Mouse (Mus musculus): ENCODE results near the gene Mex3b. TPM values are rescaled to one million over a fixed set of nuclear protein-coding genes. Genes with fewer than 3 reads are reported as not detected.

Gene Mex3b
- total RNA-seq, 2 experiments from 2014 or later = 25.8 to 29.3 TPM

DNA sequence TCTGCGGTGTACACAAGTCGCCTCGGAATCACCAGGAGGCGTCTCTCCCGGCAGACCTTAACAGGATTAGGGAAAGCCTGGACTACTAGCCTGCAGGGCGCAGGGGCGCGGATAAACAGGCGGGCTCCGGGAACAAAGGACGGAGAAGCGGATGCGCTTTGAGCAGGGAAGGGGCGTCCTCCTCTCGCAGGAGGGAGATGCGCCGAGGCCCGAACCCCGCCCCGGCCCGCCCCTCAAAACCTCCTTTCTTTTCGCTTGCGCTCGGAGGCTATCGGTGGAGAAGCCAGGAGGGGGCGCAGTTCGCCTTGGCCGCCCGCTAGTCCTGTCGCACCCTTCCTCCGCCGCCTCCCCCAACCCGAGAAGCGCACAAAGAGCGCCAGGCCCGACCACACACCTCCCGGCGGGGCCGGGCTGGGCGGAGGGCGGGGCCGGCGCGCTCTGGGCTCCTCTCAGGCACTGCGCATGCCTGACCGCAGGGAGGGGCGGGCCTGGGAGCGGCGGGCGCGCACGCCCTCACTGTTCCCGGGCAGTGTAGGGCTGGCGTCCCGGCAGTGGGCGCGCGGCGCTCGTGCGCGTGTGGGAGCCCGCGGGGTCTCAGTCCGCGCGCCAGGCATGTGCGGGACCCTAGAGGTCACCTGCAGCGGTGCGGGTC lies 1.2 kb upstream of the Mex3b start:
- peak; percentile 97 for DNase-seq (ENCODE audit: extremely low spot score in 1 of 2, low spot score in 1 of 2)

DNA sequence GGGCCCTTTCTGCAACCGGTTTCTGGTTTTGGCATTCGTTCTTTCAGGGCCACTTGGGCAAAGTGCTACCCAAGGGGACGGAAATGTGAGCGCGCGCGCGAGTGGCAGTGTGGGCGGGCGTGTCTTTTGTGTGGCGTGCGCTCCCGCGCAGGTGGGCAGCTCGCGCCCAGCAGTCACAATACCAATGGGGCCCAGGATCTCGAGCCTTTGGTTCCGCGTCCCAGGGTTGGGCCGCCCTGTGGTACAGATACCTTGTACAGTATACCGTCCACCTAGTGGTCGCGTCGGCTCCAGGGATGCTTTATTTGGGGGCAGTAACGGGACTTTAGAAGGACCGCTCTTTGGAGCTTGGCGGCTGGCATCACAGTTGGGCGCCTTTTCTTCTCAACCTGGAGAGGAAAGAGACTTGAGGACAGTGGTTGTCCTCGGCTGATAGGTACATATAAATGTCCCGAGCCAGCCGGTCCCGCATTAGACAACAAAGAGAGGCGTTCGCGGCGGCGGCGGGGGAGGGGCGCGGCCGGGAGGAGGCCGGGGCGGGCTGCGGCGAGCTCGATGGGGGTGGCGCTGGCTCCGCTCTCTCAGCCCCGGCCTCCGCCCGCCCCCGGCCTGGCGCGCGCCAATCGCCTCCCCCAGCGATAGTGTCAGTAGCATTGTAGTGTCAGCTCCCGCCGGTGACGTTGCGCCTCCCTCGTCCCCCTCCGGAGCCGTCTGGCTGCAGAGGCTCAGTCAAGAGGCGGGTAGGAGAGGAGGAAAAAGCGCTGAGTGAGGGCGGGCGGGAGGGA lies 455 bp upstream of the Mex3b start:
- peak; percentile 76 to 83 for DNase-seq (ENCODE audit: extremely low spot score in 1 of 2, low spot score in 1 of 2)

DNA sequence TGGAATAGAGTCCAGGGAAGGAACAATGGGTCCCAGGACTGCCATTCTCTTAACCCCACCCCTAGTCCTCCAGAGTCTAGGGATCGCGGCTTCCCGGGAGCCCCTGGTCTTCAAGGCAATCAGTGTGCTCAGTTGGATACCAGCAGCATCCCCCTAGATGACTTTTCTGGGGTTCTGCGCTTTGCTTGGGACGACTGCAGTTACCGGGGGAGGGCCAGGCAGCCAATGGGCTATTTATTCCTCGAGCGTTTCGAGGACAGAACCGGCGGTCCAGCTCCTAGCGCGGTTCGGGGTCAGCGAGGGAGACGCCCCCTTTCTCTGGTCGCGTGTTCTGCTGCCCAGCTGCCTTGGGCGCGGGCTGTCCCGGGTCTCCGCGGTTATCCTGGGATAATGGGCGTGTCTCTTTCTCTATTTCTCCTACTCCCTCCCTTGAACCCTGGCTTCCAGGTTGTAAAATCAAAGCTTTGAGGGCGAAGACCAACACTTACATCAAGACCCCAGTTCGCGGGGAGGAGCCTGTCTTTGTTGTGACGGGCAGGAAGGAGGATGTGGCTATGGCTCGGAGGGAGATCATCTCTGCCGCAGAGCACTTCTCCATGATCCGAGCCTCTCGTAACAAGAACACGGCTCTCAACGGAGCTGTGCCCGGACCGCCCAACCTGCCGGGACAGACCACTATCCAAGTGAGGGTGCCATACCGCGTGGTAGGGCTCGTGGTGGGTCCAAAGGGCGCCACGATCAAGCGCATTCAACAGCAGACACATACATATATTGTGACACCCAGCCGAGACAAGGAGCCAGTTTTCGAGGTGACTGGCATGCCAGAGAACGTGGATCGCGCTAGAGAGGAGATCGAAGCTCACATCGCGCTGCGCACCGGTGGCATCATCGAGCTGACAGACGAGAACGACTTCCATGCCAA lies 1.4 kb downstream of the Mex3b start:
- DNase-seq (ENCODE audit: extremely low spot score in 1 of 2, low spot score in 1 of 2) = peak; percentile 44 to 58

DNA sequence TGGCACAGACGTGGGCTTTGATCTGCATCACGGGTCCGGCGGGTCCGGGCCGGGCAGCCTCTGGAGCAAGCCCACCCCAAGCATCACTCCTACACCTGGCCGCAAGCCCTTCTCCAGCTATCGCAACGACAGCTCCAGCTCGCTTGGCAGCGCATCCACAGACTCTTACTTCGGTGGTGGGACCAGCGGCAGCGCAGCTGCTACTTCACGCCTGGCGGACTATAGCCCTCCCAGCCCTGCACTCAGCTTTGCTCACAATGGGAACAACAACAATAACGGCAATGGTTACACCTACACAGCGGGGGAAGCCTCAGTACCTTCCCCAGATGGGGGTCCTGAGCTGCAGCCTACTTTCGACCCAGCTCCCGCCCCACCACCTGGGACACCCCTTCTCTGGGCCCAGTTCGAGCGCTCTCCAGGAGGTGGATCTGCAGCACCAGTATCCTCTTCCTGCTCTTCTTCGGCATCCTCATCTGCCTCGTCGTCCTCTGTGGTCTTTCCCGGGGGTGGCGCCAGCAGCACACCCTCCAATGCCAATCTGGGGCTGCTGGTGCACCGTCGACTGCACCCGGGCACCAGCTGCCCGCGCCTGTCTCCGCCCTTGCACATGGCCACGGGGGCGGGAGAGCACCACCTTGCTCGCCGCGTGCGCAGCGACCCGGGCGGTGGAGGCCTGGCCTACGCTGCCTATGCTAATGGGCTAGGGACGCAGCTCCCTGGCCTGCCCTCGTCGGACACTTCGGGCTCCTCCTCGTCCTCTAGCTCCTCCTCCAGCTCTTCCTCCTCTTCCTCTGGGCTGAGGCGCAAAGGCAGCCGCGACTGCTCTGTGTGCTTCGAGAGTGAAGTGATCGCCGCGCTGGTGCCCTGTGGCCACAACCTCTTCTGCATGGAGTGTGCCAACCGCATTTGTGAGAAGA lies 2.4 kb downstream of the Mex3b start:
- DNase-seq (ENCODE audit: extremely low spot score in 1 of 2, low spot score in 1 of 2) = peak; percentile 23 to 46

DNA sequence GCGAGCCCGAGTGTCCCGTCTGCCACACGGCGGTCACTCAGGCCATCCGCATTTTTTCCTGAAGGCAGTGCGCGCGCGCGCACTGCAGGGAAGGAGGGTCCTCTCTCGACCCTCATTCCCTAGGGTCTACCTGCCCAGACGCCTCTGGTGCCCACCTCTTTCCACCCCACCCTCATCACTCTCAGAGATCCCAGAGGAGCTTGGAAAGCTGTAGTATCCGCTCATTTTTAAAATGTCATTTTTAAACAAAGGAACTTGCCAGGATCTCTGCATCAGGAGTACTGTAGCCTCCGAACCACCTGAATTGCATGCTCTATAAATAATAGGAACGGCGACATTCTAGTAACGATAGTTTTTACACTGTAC lies 3.0 kb downstream of the Mex3b start:
- no peak for DNase-seq (ENCODE audit: extremely low spot score in 1 of 2, low spot score in 1 of 2)

DNA sequence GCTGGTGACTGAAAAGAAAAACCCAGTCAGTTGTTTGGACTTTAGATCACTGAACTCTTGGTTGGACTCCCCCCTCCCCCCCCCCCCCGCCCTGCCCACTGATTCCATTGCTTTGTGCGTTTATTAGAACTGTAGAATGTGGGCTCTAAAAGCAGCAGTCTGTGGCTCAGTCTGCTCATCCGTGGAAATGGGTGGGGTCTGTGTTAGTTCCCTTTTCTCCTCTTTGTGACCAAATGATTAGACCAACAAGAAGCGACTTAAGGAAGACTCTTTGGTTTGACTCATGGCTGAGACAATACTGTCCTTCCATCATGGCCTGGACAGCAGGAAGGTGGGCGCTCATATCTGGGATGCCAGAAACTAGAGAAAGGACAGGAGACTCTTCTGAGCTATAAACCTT lies 9.4 kb downstream of the Mex3b start:
- DNase-seq (ENCODE audit: extremely low spot score in 1 of 2, low spot score in 1 of 2) = no peak

DNA sequence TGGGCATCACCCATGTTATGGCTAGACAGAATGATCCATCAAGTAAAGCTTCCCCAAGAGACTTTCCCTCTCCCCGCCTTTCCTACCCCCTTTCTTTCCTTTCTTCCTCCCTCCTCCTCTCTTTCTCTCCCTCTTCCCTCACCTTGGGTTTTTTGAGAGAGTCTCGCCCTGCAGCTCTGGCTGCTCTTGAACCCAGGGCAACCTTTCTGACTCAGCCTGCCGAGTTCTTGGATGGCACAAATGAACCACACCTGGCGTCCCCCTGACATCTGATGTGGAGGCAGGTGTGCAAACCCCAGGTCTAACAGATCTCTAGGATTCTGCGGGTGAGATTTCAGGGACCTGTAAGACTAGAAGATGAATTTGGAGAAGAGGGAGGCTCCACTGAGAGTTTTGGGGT lies 12.9 kb downstream of the Mex3b start:
- DNase-seq (ENCODE audit: extremely low spot score in 1 of 2, low spot score in 1 of 2) = no peak

DNA sequence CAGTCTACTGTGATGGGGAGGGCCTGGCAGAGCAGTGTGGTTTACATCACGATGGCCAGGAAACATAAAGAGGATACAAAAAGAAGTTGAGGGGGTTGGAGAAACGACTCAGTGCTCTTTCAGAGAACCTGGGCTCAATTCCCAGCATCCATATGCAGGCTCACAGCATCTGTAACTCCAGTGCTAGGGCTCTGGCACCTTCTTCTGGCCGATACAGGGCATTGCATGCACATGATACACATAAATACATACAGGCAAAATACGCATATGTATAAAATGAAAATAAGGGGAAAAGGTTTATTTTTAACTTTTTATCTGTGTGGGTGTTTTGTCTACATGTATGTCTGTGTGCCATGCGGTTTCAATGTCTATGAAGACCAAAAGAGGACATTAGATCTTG lies 13.6 kb downstream of the Mex3b start:
- DNase-seq (ENCODE audit: extremely low spot score in 1 of 2, low spot score in 1 of 2) = no peak

DNA sequence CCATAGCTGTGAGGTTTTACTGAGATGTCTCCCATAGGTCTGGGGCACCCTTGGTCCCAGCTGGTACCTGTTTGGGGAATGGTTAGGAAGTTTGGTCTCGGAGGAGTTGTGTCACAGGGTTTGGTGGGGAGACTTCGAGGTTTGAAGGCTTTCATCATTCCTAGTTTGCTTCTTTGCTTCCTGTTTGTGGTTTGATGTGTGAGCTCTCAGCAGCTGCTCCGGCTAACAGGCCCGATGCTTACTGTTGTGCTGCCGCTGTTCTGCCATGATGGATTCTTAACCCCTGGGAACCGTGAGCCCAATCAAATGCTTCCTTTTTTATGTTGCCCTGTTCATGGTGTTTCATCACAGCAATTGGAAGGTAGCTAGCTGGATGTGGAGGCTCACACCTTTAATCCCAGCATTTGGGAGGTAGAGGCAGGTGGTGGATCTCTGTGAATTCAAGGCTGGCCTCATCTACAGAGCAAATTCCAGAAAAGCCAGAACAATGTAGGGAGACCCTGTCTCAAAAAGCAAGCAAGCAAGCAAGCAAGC lies 23.3 kb downstream of the Mex3b start:
- no peak for DNase-seq (ENCODE audit: extremely low spot score in 1 of 2, low spot score in 1 of 2)

DNA sequence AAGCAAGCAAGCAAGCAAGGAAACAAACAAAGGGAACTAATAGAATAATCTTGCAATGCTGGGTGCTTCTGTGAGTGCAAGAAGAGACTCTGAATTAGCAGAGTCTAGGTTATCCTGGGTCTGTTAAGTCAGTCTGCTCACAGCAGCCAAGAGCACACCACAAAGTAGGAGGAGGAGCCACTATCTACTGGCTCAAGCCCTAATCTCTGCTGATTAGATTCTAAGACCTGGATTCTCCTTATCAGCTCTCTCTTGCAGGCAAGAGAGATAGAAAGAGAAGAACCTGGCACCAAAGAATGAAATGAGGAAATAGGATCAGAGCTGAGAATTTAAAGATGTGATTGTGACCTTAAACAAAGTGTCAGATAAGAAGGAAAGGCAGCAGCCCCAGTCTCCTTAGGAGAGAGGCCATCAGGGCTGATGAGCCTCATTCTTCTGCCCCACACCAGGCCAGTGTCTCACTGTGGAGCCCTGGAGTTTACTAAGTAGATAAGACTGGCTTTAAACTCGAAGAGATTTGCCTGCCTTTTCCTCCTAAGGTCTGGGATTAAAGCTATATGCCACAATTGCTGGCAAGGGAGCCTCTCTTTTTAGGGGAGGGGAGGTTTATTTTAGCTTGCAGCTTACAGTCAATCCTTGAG lies 23.9 kb downstream of the Mex3b start:
- DNase-seq (ENCODE audit: extremely low spot score in 1 of 2, low spot score in 1 of 2) = no peak

DNA sequence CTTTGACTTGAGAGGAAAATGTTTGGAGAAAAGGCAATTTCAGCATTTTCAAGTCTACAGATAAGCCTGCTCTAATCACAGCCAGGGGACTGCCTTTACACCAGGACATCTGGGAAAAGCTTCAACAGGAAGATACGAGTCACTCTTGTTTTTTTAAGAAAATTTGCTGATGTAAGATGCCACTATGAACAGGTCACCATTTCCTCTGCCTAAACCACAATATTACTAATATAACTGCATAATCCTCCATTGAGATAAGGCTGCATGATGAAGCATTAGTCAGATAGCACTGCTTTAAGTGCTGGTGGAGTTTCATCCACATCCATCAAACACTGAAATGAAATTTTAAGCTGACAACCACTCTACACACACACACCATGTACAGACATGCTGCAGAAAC lies 27.2 kb downstream of the Mex3b start:
- no peak for DNase-seq (ENCODE audit: extremely low spot score in 1 of 2, low spot score in 1 of 2)

DNA sequence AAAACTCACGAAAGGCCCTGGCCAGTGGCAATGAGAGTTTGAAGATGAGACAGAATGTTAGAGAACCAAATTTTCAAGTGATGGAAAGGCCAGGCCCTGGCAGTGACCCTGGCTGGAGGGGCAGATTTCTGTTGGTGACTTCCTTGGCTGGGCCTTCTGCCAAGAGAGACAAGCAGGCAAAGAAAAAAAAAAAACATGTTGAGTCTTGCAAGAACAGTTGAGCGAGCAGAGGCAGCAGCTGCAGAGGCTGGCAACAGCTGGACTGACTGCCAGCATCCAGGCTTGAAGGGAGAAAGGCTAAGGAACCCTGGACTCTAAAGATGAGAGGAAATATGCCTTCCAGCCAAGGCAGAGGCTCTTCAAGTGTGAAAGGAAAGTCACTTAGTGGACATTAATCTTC lies 28.5 kb downstream of the Mex3b start:
- no peak for DNase-seq (ENCODE audit: extremely low spot score in 1 of 2, low spot score in 1 of 2)

DNA sequence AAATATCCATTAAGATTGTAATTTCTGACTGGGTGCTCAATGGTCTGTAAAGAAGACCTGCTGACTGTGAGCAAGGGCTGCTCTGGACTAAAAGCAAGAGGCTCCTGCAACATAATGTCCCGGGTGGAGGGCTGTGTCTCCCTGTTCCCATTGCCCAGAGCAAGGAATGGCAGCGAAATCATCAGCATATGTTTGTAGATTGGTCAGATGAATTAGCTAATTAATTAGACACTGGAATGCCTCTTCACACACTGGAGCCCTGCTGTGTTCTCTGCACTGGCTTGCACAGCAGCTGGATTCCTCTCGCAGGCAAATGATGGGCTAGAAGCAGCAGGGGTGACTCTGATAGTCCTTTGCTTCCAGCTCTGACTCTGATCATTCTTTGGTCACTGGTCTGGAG lies 29.6 kb downstream of the Mex3b start:
- DNase-seq (ENCODE audit: extremely low spot score in 1 of 2, low spot score in 1 of 2) = no peak

DNA sequence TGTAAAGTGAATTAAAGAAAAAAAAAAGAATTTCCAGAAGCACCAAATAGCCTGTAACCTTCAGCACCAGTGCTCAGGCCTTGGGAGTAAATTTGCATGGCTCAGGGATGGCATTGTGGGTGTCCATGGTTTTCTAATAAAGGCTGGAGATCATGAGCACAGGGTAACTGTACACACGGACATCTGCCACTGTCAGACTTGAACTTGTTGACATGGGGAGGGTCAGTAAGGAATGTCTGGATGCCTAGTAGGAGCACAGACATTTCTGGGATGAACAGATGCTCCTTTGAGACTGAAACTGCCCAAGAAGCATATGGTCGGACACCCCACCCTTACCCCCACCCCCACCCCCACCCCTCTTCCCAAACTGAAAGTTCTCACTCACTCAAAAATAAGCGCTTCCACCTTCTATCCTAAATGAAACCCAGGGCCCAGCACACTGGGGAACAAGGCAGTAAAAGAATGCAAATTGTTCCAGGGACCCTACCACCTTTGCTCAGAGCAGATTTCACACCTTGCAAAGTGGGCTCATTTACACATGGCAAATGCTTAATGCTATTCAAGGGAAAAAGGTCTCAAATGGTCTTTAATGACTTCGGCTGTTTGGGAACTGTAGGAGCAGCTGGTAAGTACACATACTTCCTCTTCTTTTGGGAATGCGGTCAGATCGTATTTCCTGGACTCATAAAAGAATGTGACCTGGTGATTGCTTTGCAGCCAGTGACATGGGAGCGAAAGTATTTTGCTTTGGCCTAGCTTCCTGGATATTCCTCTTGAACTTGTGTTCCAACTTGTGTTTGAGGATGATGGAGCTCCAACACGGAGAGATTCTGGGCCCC lies 32.5 kb downstream of the Mex3b start:
- no peak for DNase-seq (ENCODE audit: extremely low spot score in 1 of 2, low spot score in 1 of 2)

DNA sequence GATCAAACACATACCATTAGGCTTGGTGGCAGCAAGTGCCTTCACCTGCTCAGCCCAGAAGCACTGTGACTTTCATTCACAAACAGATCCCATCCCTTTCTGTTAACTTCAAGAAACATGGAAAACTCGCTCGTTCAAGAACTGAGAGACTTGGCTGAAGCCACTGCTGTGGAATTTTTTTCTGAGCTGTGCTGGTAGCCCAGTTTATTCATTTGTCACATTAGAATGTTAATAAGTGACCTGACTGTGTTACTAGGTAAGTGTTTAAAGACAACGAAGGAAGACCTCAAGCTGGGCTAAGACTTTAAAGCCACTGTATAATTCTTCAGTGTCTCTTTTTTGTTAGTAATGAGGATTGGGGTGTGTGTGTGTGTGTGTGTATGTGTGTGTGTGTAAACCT lies 35.9 kb downstream of the Mex3b start:
- DNase-seq (ENCODE audit: extremely low spot score in 1 of 2, low spot score in 1 of 2) = no peak

DNA sequence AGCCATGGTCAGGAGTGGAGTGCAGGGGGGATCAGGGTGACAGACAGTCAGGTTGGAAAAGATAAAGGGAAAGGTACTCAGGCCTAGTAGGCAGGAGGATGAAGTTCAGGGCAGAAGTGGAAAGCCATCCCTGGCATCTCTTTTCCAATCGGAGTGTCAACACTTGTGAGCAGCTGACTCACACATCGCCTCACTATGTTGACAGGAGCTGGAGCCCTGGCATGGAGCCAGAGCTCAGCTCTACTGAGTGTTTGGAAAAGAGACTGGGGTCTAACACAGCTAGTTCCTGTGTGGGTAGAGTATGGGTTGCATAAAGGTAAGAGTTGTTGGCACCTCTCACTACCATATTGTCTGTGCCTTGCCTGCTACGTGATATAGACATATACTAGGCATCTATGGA lies 38.4 kb downstream of the Mex3b start:
- no peak for DNase-seq (ENCODE audit: extremely low spot score in 1 of 2, low spot score in 1 of 2)

DNA sequence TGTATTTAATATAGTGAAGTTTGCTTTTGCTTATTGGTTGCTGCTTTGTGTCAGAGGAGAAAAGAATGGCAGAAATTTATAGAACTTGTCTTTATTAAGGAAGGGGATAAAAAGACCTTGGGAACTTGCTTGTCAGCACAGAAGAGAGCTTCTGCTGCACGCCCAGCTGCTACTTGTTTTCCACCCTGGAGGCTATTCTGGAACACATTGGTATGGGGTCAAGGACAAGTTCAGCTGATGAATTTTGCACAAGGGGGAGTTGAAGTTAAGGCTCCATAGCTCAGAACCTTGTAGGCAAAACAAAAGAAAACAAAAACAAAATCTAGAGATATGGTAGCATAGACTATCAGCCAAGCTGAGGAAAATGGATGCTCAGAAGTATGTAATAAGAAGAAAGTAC lies 39.9 kb downstream of the Mex3b start:
- DNase-seq (ENCODE audit: extremely low spot score in 1 of 2, low spot score in 1 of 2) = no peak

DNA sequence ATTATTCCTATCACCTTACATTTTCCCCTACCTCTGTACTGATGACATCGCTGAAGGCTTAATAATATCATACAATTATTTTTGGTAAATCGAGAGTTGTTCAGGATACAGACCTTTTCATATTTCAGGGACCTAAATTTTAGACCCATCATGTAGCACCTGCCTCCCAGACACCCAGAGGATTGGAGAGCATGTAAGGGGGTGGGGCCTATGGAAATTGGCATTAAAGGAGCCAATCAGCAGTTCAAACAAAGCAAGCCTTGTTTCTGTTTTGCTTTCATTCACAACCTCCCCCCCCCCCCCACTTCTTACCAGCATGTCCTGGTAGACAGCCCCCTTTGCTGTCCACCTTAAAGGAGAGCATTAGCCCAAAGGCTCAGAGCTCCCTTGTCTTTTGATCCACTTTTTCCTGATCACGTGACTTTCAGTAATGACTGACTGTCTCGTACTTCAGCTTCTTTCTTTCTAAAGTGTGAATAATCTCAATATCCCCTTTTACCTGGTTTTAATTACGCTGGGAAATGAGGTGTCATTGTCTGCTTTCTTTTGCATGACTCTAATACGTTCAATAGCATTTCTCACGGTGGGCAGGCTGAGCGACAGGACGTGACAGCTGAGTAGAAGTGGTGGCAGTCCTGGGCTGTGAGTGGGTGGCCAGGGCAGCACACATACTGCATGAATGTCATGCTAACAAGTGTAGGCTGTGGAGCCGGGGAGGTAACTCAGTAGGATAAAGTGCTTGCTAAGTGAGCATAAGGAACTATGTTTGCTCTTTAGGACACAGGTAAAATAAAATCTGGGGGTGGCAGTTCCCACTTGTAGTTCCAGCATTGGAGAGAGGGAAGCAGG lies 43.6 kb downstream of the Mex3b start:
- DNase-seq (ENCODE audit: extremely low spot score in 1 of 2, low spot score in 1 of 2) = no peak

Measured in layer of hippocampus, postnatal 25 days (tissue).